Mouse (Mus musculus) megakaryocyte, embryonic 14.5 days (primary cell): ENCODE data around the gene Gfra1. TPM values are rescaled to one million over a fixed set of nuclear protein-coding genes. Genes with fewer than 3 reads are reported as not detected.

Experiments used
- H3K27me3 ChIP-seq: replicated peaks from 2 replicates; pipeline ENCODE3; 2012; ENCODE audit warnings: inconsistent platforms
- H3K36me3 ChIP-seq: replicated peaks from 2 replicates; pipeline ENCODE3; 2012; ENCODE audit warnings: low read length, inconsistent platforms, mixed read lengths
- H3K4me1 ChIP-seq: 2 replicates; pipeline ENCODE4 v1.6.1; 2012; ENCODE audit warnings: inconsistent platforms
- H3K4me3 ChIP-seq: replicated peaks from 2 replicates; pipeline ENCODE3; 2012; ENCODE audit warnings: moderate library complexity, mild to moderate bottlenecking, inconsistent platforms
- H3K9me3 ChIP-seq: 2 replicates; pipeline ENCODE4 v1.6.1; 2012; ENCODE audit warnings: inconsistent platforms
- FLI1 ChIP-seq: IDR thresholded peaks from 2 replicates; pipeline ENCODE4 v1.6.1; 2012; ENCODE audit warnings: low read length, inconsistent platforms, mixed read lengths
- GATA1 ChIP-seq: IDR thresholded peaks from 3 replicates; pipeline ENCODE4 v1.6.1; 2012; ENCODE audit warnings: mixed read lengths, low read length, inconsistent platforms, borderline replicate concordance
- polyA plus RNA-seq: library from polyadenylated mRNA; stranded (reverse); fragments of >175 nt; gene quantifications from 2 replicates; pipeline ENCODE4 v1.2.3, GENCODE M21; 2012; ENCODE audit warnings: low replicate concordance; ENCODE audit not compliant: insufficient read depth

Gene Gfra1
- polyA plus RNA-seq, 1 experiment: not detected

DNA sequence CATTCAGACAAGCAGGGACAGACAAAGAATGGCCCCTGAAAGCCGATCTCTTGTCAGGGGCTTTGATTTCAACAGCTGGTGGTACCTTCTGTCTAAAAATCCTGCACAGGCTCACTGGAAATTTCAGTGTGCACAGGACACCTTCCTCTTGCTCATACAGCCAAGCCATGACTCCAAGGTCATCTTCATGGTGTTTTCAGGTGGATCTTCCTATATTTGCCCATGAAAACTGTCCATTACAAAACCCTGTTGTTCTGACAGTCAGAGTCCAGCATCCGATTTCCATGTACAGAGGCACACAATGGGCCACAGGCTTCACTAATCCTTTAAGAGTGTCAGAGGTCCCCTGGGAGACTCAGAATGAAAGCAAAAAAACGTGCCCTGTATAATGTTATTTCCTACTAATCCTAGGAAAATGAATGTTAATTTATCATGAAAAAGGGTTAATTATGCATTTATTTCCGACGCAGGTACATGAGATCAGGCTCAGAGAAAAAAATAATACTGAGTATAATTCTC lies 105.8 kb downstream of the Gfra1 start:
- TF ChIP-seq GATA1 (no peak), FLI1 (no peak)
- H3K4me3 ChIP-seq: no peak overlapping the region
- H3K9me3 ChIP-seq: peaks cover 6% of the 10 kb centered on the region
- H3K27me3 ChIP-seq: no peaks in the 10 kb centered on the region
- H3K4me1 ChIP-seq: no peaks in the 10 kb centered on the region
- no peaks in the 10 kb centered on the region for H3K36me3 ChIP-seq

DNA sequence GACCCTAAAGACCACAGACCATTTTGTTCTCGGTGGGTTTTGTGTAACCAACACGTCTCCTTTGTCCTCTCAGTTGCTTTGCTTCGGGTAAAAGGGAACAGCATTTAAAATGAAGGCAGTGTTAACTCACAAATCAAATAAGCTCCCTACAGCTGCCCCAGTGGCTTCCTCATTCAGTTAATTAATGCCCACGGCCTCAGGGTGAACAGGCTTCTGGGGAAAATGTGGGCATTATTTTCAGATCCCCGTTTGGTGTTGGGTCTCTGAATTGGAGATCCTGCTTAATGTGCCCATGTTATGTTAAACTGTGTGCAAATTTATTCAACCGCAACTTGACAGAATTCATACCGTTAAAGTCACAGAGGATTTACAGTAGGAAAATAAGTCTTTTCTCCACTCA lies 110.6 kb downstream of the Gfra1 start:
- Histone ChIP-seq H3K9me3 (peaks cover 6% of the 10 kb centered on the region), H3K27me3 (no peaks in the 10 kb centered on the region), H3K4me1 (no peaks in the 10 kb centered on the region), H3K4me3 (no peak overlapping the region), H3K36me3 (no peaks in the 10 kb centered on the region)
- TF ChIP-seq GATA1: no peak
- TF ChIP-seq FLI1: no peak

DNA sequence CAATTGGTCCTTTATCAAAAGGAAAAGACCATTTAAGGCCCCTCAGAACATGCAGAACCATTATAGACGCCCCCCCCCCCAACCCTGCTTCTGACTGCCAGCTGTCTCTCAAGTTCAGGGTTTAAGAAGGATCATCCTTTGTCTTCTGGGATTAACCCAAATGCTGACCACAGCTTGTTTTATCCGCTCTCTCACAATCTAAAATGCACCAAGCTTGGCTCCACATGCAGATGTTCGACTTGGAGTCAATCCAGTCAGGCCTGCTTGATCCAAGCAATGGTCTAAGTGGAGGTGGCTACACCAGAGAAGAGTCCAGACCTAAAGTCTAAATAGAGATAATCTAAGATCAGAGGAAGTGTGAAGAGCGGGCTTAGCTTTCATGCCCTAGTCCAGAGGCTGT lies 114.4 kb downstream of the Gfra1 start:
- no peaks in the 10 kb centered on the region for H3K36me3 ChIP-seq
- H3K4me1 ChIP-seq: no peaks in the 10 kb centered on the region
- no peaks in the 10 kb centered on the region for H3K9me3 ChIP-seq
- no peaks in the 10 kb centered on the region for H3K27me3 ChIP-seq
- no peak overlapping the region for H3K4me3 ChIP-seq
- TF ChIP-seq FLI1: no peak
- TF ChIP-seq GATA1: no peak

DNA sequence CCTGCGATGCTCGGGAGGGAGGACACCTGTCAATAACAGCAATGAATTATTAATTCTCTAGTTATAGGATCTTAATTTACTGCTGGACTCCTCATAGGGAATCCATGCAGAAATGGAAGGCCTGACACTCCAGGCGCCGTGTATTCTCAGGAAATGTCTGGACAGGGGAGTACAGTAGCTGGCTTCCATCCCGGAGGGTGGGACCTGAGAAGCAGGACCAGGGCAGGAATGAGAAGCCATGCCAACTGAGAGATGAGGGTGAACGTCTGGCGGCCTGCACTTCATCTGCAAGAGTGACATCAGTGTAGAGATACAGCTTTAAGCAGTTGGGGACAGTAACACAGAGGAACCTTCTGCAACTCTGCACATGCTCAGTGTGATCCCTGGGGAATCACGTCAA lies 115.5 kb downstream of the Gfra1 start:
- Histone ChIP-seq H3K27me3 (no peaks in the 10 kb centered on the region), H3K4me3 (no peak overlapping the region), H3K4me1 (no peaks in the 10 kb centered on the region), H3K9me3 (no peaks in the 10 kb centered on the region), H3K36me3 (no peaks in the 10 kb centered on the region)
- no peak for TF ChIP-seq GATA1
- TF ChIP-seq FLI1: no peak

DNA sequence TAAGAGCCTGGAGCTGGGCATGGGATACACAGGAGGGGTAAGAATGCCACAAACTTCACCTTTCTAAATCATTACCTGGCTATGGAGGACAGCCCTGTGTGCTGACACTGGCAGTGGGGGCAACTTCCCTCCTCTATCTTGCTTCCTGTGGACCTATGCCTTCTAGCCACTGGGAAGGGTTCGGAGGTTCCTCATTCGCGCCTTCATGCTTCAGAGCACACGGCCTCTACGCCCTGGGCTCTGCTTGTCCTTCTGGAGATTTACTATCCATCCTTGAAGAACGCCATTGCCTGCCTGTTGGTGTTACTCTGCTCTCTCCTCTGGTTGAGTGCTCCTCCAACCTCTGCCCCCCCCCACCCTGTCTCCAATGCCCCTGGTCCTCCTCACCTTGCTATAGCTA lies 118.9 kb downstream of the Gfra1 start:
- no peak overlapping the region for H3K4me3 ChIP-seq
- TF ChIP-seq GATA1: no peak
- TF ChIP-seq FLI1: no peak
- 0 out of 2 replicates have a peak, but pooled peaks cover 7% of the 10 kb centered on the region for H3K9me3 ChIP-seq

DNA sequence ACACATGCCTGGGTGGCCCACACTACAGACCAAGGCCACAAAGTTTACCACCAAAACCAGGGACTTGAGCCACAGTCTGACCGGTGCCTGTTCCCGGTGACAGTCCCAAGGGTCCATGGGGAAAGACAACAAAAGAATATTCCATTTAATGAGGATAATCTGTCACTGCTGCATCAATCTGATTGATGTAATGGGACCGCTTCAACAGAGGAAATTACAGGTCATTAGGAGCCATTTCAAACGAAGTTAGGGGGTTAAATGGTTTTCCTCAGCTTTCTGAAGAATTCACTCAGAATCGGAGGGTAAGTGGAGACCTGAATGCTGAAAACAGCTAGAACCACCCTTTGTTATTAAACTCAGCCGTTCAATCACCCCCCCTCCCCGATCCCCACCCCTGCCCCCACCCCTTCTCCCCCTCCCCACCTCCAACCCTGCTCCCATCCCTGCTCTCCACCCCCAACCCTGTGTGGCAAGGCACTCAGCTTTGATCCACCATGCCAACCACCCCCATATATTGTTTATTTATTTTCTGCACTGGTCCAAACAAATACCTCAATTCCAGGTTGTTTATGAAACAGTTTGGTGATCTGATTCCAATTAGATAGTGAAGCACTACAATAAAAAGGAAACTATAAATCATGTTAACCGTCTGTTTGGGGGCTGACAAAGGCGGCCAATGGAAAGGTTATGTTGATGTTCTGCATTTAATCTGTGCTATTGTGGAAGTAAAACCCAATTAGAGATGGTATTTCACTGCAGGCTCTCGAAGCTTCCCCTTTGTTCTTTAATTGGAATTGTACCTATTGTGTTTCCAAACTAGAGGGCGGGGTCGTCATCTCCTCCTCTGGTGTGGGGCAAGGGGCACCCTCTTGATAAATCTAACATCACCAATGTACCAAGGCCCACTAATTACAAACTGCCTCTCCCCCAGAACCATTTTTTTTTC lies 119.9 kb downstream of the Gfra1 start:
- no peak overlapping the region for H3K4me3 ChIP-seq
- no peak for TF ChIP-seq FLI1
- H3K27me3 ChIP-seq: no peaks in the 10 kb centered on the region

More for the DNA sequence above, 118.9 kb downstream of the Gfra1 start:
- H3K36me3 ChIP-seq: no peaks in the 10 kb centered on the region
- no peaks in the 10 kb centered on the region for H3K27me3 ChIP-seq
- no peaks in the 10 kb centered on the region for H3K4me1 ChIP-seq

DNA sequence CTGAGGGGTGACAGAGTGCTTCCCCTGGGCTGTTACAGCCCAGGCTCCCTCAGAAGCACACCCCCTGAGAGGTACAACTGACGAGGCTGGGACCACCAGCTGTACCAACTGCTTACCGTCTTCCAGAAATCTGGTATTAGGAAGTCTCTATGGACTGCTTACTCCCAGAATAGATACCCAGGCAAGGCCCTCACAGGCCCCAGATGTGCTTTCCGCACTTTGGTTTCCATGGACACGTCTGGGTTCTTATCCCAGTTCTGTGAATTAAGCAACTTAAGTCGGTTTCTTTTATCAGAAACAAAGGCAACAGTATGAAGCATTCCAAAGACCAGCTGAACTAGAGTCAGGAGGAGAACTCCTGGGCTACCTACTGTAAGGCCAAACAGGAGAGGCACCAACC lies 126.4 kb downstream of the Gfra1 start:
- no peaks in the 10 kb centered on the region for H3K36me3 ChIP-seq
- no peaks in the 10 kb centered on the region for H3K4me1 ChIP-seq
- TF ChIP-seq FLI1 (no peak), GATA1 (no peak)
- H3K4me3 ChIP-seq: no peak overlapping the region
- no peaks in the 10 kb centered on the region for H3K27me3 ChIP-seq
- H3K9me3 ChIP-seq: 0 out of 2 replicates have a peak, but pooled peaks cover 2% of the 10 kb centered on the region

More for the DNA sequence above, 119.9 kb downstream of the Gfra1 start:
- H3K9me3 ChIP-seq: 0 out of 2 replicates have a peak, but pooled peaks cover 7% of the 10 kb centered on the region
- no peaks in the 10 kb centered on the region for H3K36me3 ChIP-seq
- no peaks in the 10 kb centered on the region for H3K4me1 ChIP-seq

DNA sequence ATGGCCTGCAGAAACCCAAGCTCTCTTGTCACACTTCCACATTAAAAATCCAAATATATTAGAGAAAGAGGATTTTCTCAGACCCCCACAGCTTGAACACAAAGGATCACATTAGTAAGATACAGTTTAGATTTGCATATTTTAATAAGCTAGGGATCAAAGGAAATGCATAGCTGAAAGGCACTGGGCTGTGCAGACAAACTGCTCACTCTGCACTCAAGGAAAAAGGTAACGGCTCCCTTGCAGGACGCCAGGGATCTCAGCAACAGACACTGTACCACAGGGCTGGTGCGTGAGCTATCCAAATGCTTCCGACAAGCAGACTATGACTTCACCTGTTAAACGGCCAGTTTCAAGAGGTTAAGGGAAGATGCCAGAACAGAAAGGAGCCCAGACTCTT lies 127.7 kb downstream of the Gfra1 start:
- Histone ChIP-seq H3K27me3 (no peaks in the 10 kb centered on the region), H3K9me3 (peaks cover 7% of the 10 kb centered on the region), H3K4me3 (no peak overlapping the region), H3K4me1 (peaks cover 4% of the 10 kb centered on the region; the same call in 1 of the 2 replicates), H3K36me3 (no peaks in the 10 kb centered on the region)
- TF ChIP-seq FLI1 (no peak), GATA1 (no peak)

DNA sequence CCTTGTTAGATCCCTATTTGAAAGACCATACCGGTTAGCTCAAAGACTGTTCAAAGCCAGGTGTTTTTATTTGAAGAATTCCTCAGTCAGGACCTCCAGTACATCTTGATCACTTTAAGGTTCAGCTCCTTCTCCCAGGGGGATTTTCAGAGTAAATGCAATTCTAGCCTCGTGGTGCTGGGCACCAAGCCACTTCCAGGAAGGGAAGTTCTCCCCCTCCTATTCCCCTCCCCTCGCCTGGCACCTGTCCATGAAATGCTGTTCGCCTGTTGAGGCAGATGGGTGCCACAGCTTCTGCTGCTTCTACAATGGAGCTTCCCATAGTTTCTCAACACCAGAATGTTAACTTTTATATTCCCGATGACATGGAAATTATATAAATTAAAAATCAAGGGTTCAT lies 139.2 kb downstream of the Gfra1 start:
- Histone ChIP-seq H3K36me3 (no peaks in the 10 kb centered on the region), H3K27me3 (no peaks in the 10 kb centered on the region), H3K4me3 (no peak overlapping the region), H3K9me3 (peaks cover 49% of the 10 kb centered on the region), H3K4me1 (no peaks in the 10 kb centered on the region)
- no peak for TF ChIP-seq GATA1
- no peak for TF ChIP-seq FLI1

DNA sequence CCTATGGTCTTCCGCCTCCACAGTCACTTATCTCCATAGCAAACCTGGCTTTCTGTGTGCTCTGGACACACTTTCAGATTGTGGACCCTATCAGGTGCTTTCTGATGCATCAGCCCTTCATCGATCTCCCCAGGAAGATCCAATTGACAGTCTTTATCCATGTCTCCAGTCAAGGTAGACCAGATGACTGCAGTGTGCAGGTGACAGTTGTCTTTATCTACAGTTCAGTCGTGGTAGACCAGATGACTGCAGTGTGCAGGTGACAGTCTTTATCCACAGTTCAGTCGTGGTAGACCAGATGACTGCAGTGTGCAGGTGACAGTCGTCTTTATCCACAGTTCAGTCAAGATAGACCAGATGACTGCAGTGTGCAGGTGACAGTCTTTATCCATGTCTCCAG lies 140.0 kb downstream of the Gfra1 start:
- peaks cover 49% of the 10 kb centered on the region for H3K9me3 ChIP-seq
- H3K4me3 ChIP-seq: no peak overlapping the region
- H3K27me3 ChIP-seq: no peaks in the 10 kb centered on the region
- H3K36me3 ChIP-seq: no peaks in the 10 kb centered on the region
- H3K4me1 ChIP-seq: no peaks in the 10 kb centered on the region
- TF ChIP-seq GATA1 (no peak), FLI1 (no peak)

DNA sequence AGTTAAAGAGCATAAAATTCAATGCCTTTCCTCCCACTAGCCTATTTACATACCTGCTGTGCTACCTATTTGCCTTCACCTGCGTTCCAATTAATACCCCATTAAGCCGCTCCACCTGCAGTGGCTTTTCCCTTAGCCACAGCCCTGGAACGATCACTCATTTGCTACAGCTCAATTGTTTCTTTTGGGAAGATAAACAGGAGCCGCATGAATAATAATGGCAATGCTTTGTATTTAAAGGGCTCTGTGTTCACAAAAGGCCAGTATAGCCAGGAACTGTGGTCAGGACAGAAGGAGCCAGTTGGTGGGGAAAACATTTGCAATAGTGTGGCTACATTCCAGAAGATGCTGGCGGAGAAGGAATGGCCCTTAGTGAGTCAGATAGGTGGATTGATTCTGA lies 141.1 kb downstream of the Gfra1 start:
- Histone ChIP-seq H3K4me1 (no peaks in the 10 kb centered on the region), H3K36me3 (no peaks in the 10 kb centered on the region), H3K4me3 (no peak overlapping the region), H3K27me3 (no peaks in the 10 kb centered on the region), H3K9me3 (peaks cover 47% of the 10 kb centered on the region)
- TF ChIP-seq FLI1: no peak
- no peak for TF ChIP-seq GATA1
